8 mouse cellular contexts compared by ENCODE assay signal in the genomic region with DNA sequence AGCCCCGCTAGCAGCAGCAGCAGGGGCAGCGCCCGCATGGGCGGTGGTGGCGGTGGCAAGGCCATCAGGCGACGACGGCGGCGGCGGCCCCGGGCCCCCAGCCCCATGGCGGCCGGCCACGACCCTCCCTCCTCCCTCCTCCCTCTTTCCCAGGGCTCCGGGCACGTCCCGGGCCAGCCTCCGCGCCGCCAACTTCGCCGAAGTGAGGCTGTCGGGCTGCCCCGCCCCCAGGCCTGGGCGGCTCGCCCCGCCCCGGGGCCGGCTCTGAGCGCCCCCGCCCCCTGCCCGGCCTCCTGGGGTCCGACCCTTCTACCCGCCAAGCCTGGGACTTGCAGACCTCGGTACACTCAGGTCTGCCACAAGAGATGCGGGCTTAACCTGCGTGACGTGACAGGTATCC. TPM values are rescaled to one million over a fixed set of nuclear protein-coding genes. Genes with fewer than 3 reads are reported as not detected.
DNase-seq lines count a peak whose midpoint lies in the region; ATAC-seq and TF ChIP-seq lines count a peak whose summit lies in the region.

Gene Notch3, minus strand, starts transcription at position 166 of the 400 bp plus-strand sequence.

- peak within 1 kb of the TSS; percentile 96 for H3K27ac ChIP-seq in embryonic facial prominence, embryonic 10.5 days (replicated peaks)
- peak within 1 kb of the TSS; percentile 82 for H3K27ac ChIP-seq in heart, embryonic 13.5 days (replicated peaks)
- peak within 1 kb of the TSS; percentile 93 for H3K27ac ChIP-seq in midbrain, embryonic 11.5 days (ENCODE audit: low read depth, low read length)
- H3K27ac ChIP-seq in thymus, adult 2 months (ENCODE audit: control insufficient read depth, insufficient read depth, low read length): peak within 1 kb of the TSS; percentile 71; the same call in 1 of the 2 replicates

- peak within 1 kb of the TSS; percentile 90 for H3K4me3 ChIP-seq in embryonic facial prominence, embryonic 10.5 days
- peak within 1 kb of the TSS; percentile 81 for H3K4me3 ChIP-seq in heart, embryonic 13.5 days
- H3K4me3 ChIP-seq in midbrain, embryonic 11.5 days (ENCODE audit: low read depth, low read length): peak within 1 kb of the TSS; percentile 75
- H3K4me3 ChIP-seq in thymus, adult 2 months (ENCODE audit: control insufficient read depth, insufficient read depth, low read length): peak within 1 kb of the TSS; percentile 61

- H3K36me3 ChIP-seq in embryonic facial prominence, embryonic 10.5 days (replicated peaks): peaks cover 11% of the 10 kb centered on the region
- H3K36me3 ChIP-seq in heart, embryonic 13.5 days: no peaks in the 10 kb centered on the region
- H3K36me3 ChIP-seq in midbrain, embryonic 11.5 days (ENCODE audit: control insufficient read depth, insufficient read depth, low read length): no peaks in the 10 kb centered on the region
- no peaks in the 10 kb centered on the region for H3K36me3 ChIP-seq in thymus, adult 2 months (ENCODE audit: control insufficient read depth, insufficient read depth, low read length)

- peak; percentile 76 for DNase-seq in left cerebral cortex, postnatal 4 days
- no peak for DNase-seq in left cerebral cortex, postnatal 25 days (ENCODE audit: low spot score in 2 of 2)
- peak; percentile 92 for DNase-seq in embryonic facial prominence, embryonic 10.5 days (ENCODE audit: low spot score)
- DNase-seq in kidney, postnatal 14 days: peak; percentile 81
- peak; percentile 98 for DNase-seq in midbrain, embryonic 11.5 days (ENCODE audit: low spot score, missing footprints)
- peak; percentile 72 for DNase-seq in thymus, adult 2 months

- TF ChIP-seq POLR2A in thymus, adult 2 months (IDR thresholded peaks at IDR 0.05; ENCODE audit: control insufficient read depth, extremely low read depth, insufficient read depth, low read length, poor library complexity): 0 out of 2 replicates have a peak, but pooled peaks have one; percentile 19

- peak; percentile 39; the same call in 1 of the 2 replicates for ATAC-seq in heart, embryonic 13.5 days (ENCODE audit: extremely low read depth, insufficient number of reproducible peaks, low FRiP score, low TSS enrichment)
- ATAC-seq in midbrain, embryonic 11.5 days (ENCODE audit: low FRiP score): peak; percentile 68
- no peak for ATAC-seq in cerebellum, adult (ENCODE audit: insufficient number of reproducible peaks, low FRiP score, low TSS enrichment)

- peak within 1 kb of the TSS; percentile 92 for H3K4me2 ChIP-seq in heart, embryonic 13.5 days
- H3K4me2 ChIP-seq in midbrain, embryonic 11.5 days: peak within 1 kb of the TSS; percentile 64

- H3K27me3 ChIP-seq in embryonic facial prominence, embryonic 10.5 days (replicated peaks; ENCODE audit: low read depth, poor library complexity, severe bottlenecking): peaks cover 23% of the 10 kb centered on the region
- H3K27me3 ChIP-seq in heart, embryonic 13.5 days (replicated peaks): peaks cover 32% of the 10 kb centered on the region
- no peaks in the 10 kb centered on the region for H3K27me3 ChIP-seq in midbrain, embryonic 11.5 days (ENCODE audit: control insufficient read depth, insufficient read depth, low read length)
- H3K27me3 ChIP-seq in thymus, adult 2 months (ENCODE audit: control insufficient read depth, insufficient read depth, low read length): no peaks in the 10 kb centered on the region

- under 1% methylated on average over 39 of the region's 39 CpGs for WGBS in embryonic facial prominence, embryonic 10.5 days
- WGBS in heart, embryonic 13.5 days: 1% methylated on average over 30 of the region's 39 CpGs
- WGBS in midbrain, embryonic 11.5 days: 0% methylated on average over 24 of the region's 39 CpGs
- 3% methylated on average over 23 of the region's 39 CpGs for WGBS in thymus, adult 2 months

- peak within 1 kb of the TSS; percentile 92 for H3K9ac ChIP-seq in heart, embryonic 13.5 days
- H3K9ac ChIP-seq in midbrain, embryonic 11.5 days (ENCODE audit: low read length): peak within 1 kb of the TSS; percentile 93

- H3K4me1 ChIP-seq in embryonic facial prominence, embryonic 10.5 days: peaks cover 57% of the 10 kb centered on the region
- H3K4me1 ChIP-seq in heart, embryonic 13.5 days: peaks cover 47% of the 10 kb centered on the region
- peaks cover 36% of the 10 kb centered on the region for H3K4me1 ChIP-seq in midbrain, embryonic 11.5 days (ENCODE audit: control insufficient read depth, insufficient read depth, low read length)
- peaks cover 43% of the 10 kb centered on the region for H3K4me1 ChIP-seq in thymus, adult 2 months (replicated peaks; ENCODE audit: control insufficient read depth, insufficient read depth, low read length)

- intact Hi-C loops in left cerebral cortex, postnatal 4 days (cut with DNase I): no loop called here
- intact Hi-C loops in left cerebral cortex, postnatal 25 days (cut with DNase I): no loop called here

- H3K9me3 ChIP-seq in embryonic facial prominence, embryonic 10.5 days: no peaks in the 10 kb centered on the region
- H3K9me3 ChIP-seq in heart, embryonic 13.5 days: no peaks in the 10 kb centered on the region
- H3K9me3 ChIP-seq in midbrain, embryonic 11.5 days (ENCODE audit: control insufficient read depth, low read length): no peaks in the 10 kb centered on the region

- no peak for TF ChIP-seq CTCF in thymus, adult 2 months (IDR thresholded peaks at IDR 0.05; ENCODE audit: borderline replicate concordance, control insufficient read depth, extremely low read depth, insufficient read depth, low read length, poor library complexity)

RNA-seq across cellular contexts. Expression of gene Notch3, which starts in this region (rescaled TPM):
- 10 to 100 TPM; 21.8 to 21.9 TPM for total RNA-seq in left cerebral cortex, postnatal 4 days (2021)
- total RNA-seq in left cerebral cortex, postnatal 25 days (2021): 10 to 100 TPM in 1 of 2 experiments, 1 to 10 TPM in 1; 7.5 to 10.0 TPM
- polyA plus RNA-seq in embryonic facial prominence, embryonic 10.5 days (2016; fragmentation: Nextera tagmentation; extraction: Ambion mirVana): 23.7 and 24.5 TPM in 2 replicates
- polyA plus RNA-seq in heart, embryonic 13.5 days (2015; fragmentation: Nextera tagmentation; extraction: Ambion mirVana): 5.7 and 5.9 TPM in 2 replicates
- 21.4 and 21.9 TPM in 2 replicates for polyA plus RNA-seq in midbrain, embryonic 11.5 days (2014; fragmentation: Nextera tagmentation; extraction: Ambion mirVana)
- 63.0 and 72.7 TPM in 2 replicates for polyA plus RNA-seq in thymus, adult 2 months (2012; rRNA removed)

Comparison
In these comparisons a context has a peak if more than half of its experiments do, and no peak if none do; other contexts are left out.
1. DNase-seq: peak in left cerebral cortex, postnatal 4 days (single experiment), embryonic facial prominence, embryonic 10.5 days (single experiment), kidney, postnatal 14 days (single experiment), midbrain, embryonic 11.5 days (single experiment) and thymus, adult 2 months (single experiment); none in left cerebral cortex, postnatal 25 days (0 of 2).
2. Peak in every context shown above with its lines, with median percentiles within 50 percentile points of each other: H3K27ac ChIP-seq and H3K4me3 ChIP-seq.